Mouse (Mus musculus): Measurements from ENCODE around the gene Hras. TPM values are rescaled to one million over a fixed set of nuclear protein-coding genes. Genes with fewer than 3 reads are reported as not detected.

Gene Hras
- polyA plus RNA-seq, 1 experiment from 2014 or later: 83.0 TPM

- Histone ChIP-seq H3K27ac (replicated peaks) (peak overlapping the region; percentile 92), H3K36me3 (replicated peaks) (peaks cover 22% of the 10 kb centered on the region), H3K27me3 (0 out of 2 replicates have a peak, but pooled peaks cover 4% of the 10 kb centered on the region), H3K4me1 (replicated peaks) (peaks cover 97% of the 10 kb centered on the region), H3K9me3 (replicated peaks) (no peaks in the 10 kb centered on the region), H3K9ac (no peak overlapping the region), H3K4me2 (no peak overlapping the region; the same call in 1 of the 2 replicates), H3K4me3 (replicated peaks) (no peak overlapping the region)
- whole genome bisulfite sequencing (ENCODE audit: insufficient replicate concordance): 81% methylated on average over 3 of the region's 3 CpGs
- no peak for ATAC-seq (ENCODE audit: insufficient read depth)
Measured at GRCm38 (mm10) chr7:141214310-141214709, 20.5 kb upstream of the Hras start.

DNA sequence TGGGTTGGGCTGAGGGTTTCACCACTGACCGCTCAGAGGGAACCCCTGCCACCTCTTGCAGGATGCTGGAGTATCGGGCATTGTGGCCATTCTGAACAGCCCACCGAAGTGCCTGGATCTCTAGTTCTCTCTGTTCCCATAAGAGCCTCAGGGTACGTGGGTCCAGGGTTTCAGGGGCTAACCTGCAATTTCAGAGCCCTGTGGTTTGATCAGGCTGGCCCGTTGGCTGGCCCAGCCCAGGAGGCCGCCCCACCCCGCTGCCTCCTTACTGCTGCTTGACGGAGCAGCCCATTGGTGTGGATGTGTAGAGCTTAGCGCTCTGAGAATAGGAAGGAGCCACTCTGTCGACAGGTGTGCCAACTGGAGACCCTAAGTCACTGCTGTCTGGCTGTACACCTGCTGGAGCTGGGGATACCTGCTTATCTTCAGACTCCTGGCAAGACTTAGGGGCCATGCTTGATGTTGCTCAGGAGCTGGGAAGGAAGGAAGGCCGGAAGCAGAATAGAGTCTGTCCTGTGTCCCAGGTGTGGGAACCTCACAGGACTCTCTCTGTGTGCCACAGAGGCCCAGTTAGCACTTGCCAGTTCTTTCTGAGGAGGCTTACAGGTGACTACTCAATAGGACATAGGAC, 19.9 kb upstream of the Hras start, which contains the start of gene Lmntd2:
Gene Lmntd2, minus strand, starts transcription at position 476 of the 631 bp plus-strand sequence.
- peak within 1 kb of the TSS; percentile 100 for H3K4me2 ChIP-seq
- H3K9ac ChIP-seq: peak within 1 kb of the TSS; percentile 57
- 88% methylated on average over 11 of the region's 11 CpGs for WGBS (ENCODE audit: insufficient replicate concordance)
- ATAC-seq (ENCODE audit: insufficient read depth): no peak
- peaks cover 16% of the 10 kb centered on the region for H3K36me3 ChIP-seq (replicated peaks)
- H3K4me1 ChIP-seq (replicated peaks): peaks cover 97% of the 10 kb centered on the region
- H3K9me3 ChIP-seq (replicated peaks): no peaks in the 10 kb centered on the region
- H3K27me3 ChIP-seq: 0 out of 2 replicates have a peak, but pooled peaks cover 4% of the 10 kb centered on the region
- H3K4me3 ChIP-seq (replicated peaks): peak within 1 kb of the TSS; percentile 80
- peak within 1 kb of the TSS; percentile 92 for H3K27ac ChIP-seq (replicated peaks)

GRCm38 (mm10) chr7:141213133-141213532, 19.3 kb upstream of the Hras start:
- Histone ChIP-seq H3K4me3 (replicated peaks) (no peak overlapping the region), H3K27ac (replicated peaks) (peak overlapping the region; percentile 92), H3K27me3 (0 out of 2 replicates have a peak, but pooled peaks cover 4% of the 10 kb centered on the region), H3K9me3 (replicated peaks) (no peaks in the 10 kb centered on the region), H3K4me2 (no peak overlapping the region), H3K4me1 (replicated peaks) (peaks cover 97% of the 10 kb centered on the region), H3K36me3 (replicated peaks) (peaks cover 11% of the 10 kb centered on the region), H3K9ac (no peak overlapping the region)
- WGBS (ENCODE audit: insufficient replicate concordance): 81% methylated on average over 3 of the region's 3 CpGs
- no peak for ATAC-seq (ENCODE audit: insufficient read depth)

- no peak for ATAC-seq (ENCODE audit: insufficient read depth)
- 0 out of 2 replicates have a peak, but pooled peaks cover 4% of the 10 kb centered on the region for H3K27me3 ChIP-seq
- H3K9ac ChIP-seq: peak overlapping the region; percentile 15; the same call in 1 of the 2 replicates
- H3K9me3 ChIP-seq (replicated peaks): no peaks in the 10 kb centered on the region
- no peaks in the 10 kb centered on the region for H3K36me3 ChIP-seq (replicated peaks)
- H3K4me2 ChIP-seq: peak overlapping the region; percentile 74; the same call in 1 of the 2 replicates
- H3K4me1 ChIP-seq (replicated peaks): peaks cover 98% of the 10 kb centered on the region
- 81% methylated on average over 14 of the region's 14 CpGs for WGBS (ENCODE audit: insufficient replicate concordance)
- no peak overlapping the region for H3K4me3 ChIP-seq (replicated peaks)
- H3K27ac ChIP-seq (replicated peaks): peak overlapping the region; percentile 91; the same call in 1 of the 2 replicates
Measured at GRCm38 (mm10) chr7:141210606-141211131, 16.9 kb upstream of the Hras start.

DNA sequence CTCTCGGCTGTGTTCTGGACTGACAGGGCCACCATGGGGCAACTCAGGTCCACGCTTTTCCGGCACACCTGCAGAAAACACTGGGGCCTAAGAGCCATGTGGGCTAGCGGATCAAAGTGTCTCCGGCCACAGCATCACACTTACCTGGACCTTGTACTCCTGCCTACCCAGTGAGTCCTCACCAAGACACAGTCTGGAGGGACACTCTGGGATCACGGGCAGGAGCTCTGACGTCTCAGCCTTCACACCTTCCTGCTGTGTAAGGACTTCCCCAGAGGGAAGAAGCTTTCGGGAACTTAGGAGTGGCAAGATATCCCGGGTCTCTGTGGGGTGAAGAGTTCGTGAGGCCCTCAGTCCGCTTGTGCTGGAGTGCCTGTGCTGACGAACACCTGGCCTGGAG, 16.3 kb upstream of the Hras start:
- no peaks in the 10 kb centered on the region for H3K9me3 ChIP-seq (replicated peaks)
- H3K4me2 ChIP-seq: peak overlapping the region; percentile 74
- H3K27me3 ChIP-seq: 0 out of 2 replicates have a peak, but pooled peaks cover 4% of the 10 kb centered on the region
- H3K27ac ChIP-seq (replicated peaks): peak overlapping the region; percentile 91
- H3K4me3 ChIP-seq (replicated peaks): peak overlapping the region; percentile 28
- ATAC-seq (ENCODE audit: insufficient read depth): no peak
- peak overlapping the region; percentile 57; the same call in 1 of the 2 replicates for H3K9ac ChIP-seq
- peaks cover 98% of the 10 kb centered on the region for H3K4me1 ChIP-seq (replicated peaks)
- WGBS (ENCODE audit: insufficient replicate concordance): 71% methylated on average over 12 of the region's 12 CpGs
- H3K36me3 ChIP-seq (replicated peaks): no peaks in the 10 kb centered on the region

DNA sequence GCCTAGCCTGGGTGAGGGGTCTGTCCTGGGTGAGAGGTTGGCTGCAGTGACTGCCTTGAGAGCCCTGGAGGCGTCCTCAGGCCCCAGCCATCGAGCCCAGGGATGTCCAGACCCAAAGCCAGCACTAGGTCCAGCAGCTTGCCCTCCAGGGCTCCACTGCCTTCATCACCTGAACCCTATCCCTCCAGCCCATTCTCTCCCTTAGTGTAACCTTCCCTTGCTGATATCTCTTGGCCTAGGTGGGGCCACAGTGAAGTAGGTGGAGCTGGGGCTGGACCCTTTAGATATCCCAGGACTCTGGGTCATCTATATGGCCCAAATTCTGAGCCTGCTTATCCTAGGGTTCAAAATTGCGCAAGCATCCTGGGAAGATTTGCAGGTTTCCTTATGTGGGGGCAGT, 15.7 kb upstream of the Hras start:
- Histone ChIP-seq H3K4me3 (replicated peaks) (peak overlapping the region; percentile 28), H3K27ac (replicated peaks) (peak overlapping the region; percentile 91), H3K4me1 (replicated peaks) (peaks cover 98% of the 10 kb centered on the region), H3K27me3 (0 out of 2 replicates have a peak, but pooled peaks cover 4% of the 10 kb centered on the region), H3K9ac (peak overlapping the region; percentile 57), H3K36me3 (replicated peaks) (no peaks in the 10 kb centered on the region), H3K9me3 (replicated peaks) (no peaks in the 10 kb centered on the region), H3K4me2 (peak overlapping the region; percentile 74)
- ATAC-seq (ENCODE audit: insufficient read depth): peak; percentile 93
- 47% methylated on average over 3 of the region's 3 CpGs for WGBS (ENCODE audit: insufficient replicate concordance)

GRCm38 (mm10) chr7:141206182-141206937, 12.6 kb upstream of the Hras start:
- Histone ChIP-seq H3K27me3 (0 out of 2 replicates have a peak, but pooled peaks cover 4% of the 10 kb centered on the region), H3K4me3 (replicated peaks) (no peak overlapping the region), H3K36me3 (replicated peaks) (no peaks in the 10 kb centered on the region), H3K4me1 (replicated peaks) (peaks cover 74% of the 10 kb centered on the region), H3K27ac (replicated peaks) (peak overlapping the region; percentile 91), H3K9me3 (replicated peaks) (no peaks in the 10 kb centered on the region), H3K9ac (peak overlapping the region; percentile 35; the same call in 1 of the 2 replicates), H3K4me2 (peak overlapping the region; percentile 18; the same call in 1 of the 2 replicates)
- ATAC-seq (ENCODE audit: insufficient read depth): peak; percentile 36; the same call in 1 of the 2 replicates
- WGBS (ENCODE audit: insufficient replicate concordance): 76% methylated on average over 18 of the region's 18 CpGs

GRCm38 (mm10) chr7:141205504-141205903, 11.7 kb upstream of the Hras start:
- H3K9ac ChIP-seq: no peak overlapping the region
- ATAC-seq (ENCODE audit: insufficient read depth): no peak
- no peak overlapping the region for H3K4me2 ChIP-seq
- no peaks in the 10 kb centered on the region for H3K36me3 ChIP-seq (replicated peaks)
- peaks cover 70% of the 10 kb centered on the region for H3K4me1 ChIP-seq (replicated peaks)
- 84% methylated on average over 5 of the region's 5 CpGs for WGBS (ENCODE audit: insufficient replicate concordance)
- H3K27me3 ChIP-seq: no peaks in the 10 kb centered on the region
- peak overlapping the region; percentile 91; the same call in 1 of the 2 replicates for H3K27ac ChIP-seq (replicated peaks)
- H3K4me3 ChIP-seq (replicated peaks): no peak overlapping the region
- no peaks in the 10 kb centered on the region for H3K9me3 ChIP-seq (replicated peaks)

DNA sequence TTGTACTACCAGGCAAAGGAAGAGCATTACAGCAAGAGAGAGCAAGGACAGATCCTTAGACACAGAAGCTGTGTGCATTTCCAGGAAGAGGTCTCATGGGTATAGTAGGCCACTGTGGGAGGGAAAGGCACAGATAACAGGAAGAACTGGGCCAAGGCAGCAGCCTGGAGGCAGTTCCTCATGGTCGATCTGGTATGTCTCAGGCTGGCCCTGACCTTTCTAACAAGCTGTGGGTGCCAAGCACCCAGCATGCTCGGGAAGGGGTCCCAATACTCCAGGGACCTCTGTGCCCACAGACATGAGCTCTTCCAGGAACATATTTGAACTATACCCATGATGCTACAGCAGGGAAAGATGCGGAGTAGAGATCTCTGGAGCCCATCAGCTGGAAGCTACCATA, 10.7 kb upstream of the Hras start:
- Histone ChIP-seq H3K4me2 (no peak overlapping the region), H3K9me3 (replicated peaks) (no peaks in the 10 kb centered on the region), H3K36me3 (replicated peaks) (no peaks in the 10 kb centered on the region), H3K27me3 (no peaks in the 10 kb centered on the region), H3K4me3 (replicated peaks) (no peak overlapping the region), H3K9ac (no peak overlapping the region), H3K27ac (replicated peaks) (peak overlapping the region; percentile 34; the same call in 1 of the 2 replicates), H3K4me1 (replicated peaks) (peaks cover 68% of the 10 kb centered on the region)
- no peak for ATAC-seq (ENCODE audit: insufficient read depth)
- WGBS (ENCODE audit: insufficient replicate concordance): 57% methylated on average over 3 of the region's 3 CpGs

- WGBS (ENCODE audit: insufficient replicate concordance): 84% methylated on average over 4 of the region's 4 CpGs
- H3K4me1 ChIP-seq (replicated peaks): peaks cover 70% of the 10 kb centered on the region
Measured at GRCm38 (mm10) chr7:141198121-141198520, 4.3 kb upstream of the Hras start.

More at GRCm38 (mm10) chr7:141198121-141198520, 4.3 kb upstream of the Hras start:
- H3K9ac ChIP-seq: 0 out of 2 replicates have a peak overlapping the region, but pooled peaks have one; percentile 17
- H3K36me3 ChIP-seq (replicated peaks): no peaks in the 10 kb centered on the region; the same call in 1 of the 2 replicates
- peak overlapping the region; percentile 96 for H3K4me2 ChIP-seq
- H3K4me3 ChIP-seq (replicated peaks): no peak overlapping the region; the same call in 1 of the 2 replicates
- H3K27me3 ChIP-seq: no peaks in the 10 kb centered on the region
- ATAC-seq (ENCODE audit: insufficient read depth): no peak
- H3K27ac ChIP-seq (replicated peaks): peak overlapping the region; percentile 94; the same call in 1 of the 2 replicates
- no peaks in the 10 kb centered on the region for H3K9me3 ChIP-seq (replicated peaks)

Measured in liver, embryonic 15.5 days (tissue).